Mouse (Mus musculus) heart, embryonic 15.5 days (tissue): Measurements from ENCODE around the gene Orai1. TPM values are rescaled to one million over a fixed set of nuclear protein-coding genes. Genes with fewer than 3 reads are reported as not detected.

Experiments used
- ATAC-seq: fragments of 200-750 bp; cut with Nextera tagmentation; replicated peaks from 2 replicates; pipeline ENCODE4 v1.8.0; 2017; ENCODE audit warnings: low read depth, moderate TSS enrichment; ENCODE audit not compliant: insufficient number of reproducible peaks, insufficient read depth, low FRiP score
- H3K27ac ChIP-seq: fragments of 300-500 bp; sonication (generic); 2 replicates; pipeline ENCODE4 v1.5.1; 2015; ENCODE audit warnings: mild to moderate bottlenecking, inconsistent platforms
- H3K27me3 ChIP-seq: fragments of 300-500 bp; sonication (generic); 2 replicates; pipeline ENCODE4 v1.6.1; 2015; ENCODE audit warnings: inconsistent platforms
- H3K36me3 ChIP-seq: fragments of 300-500 bp; sonication (generic); 2 replicates; pipeline ENCODE4 v1.6.1; 2015; ENCODE audit warnings: mild to moderate bottlenecking, inconsistent platforms
- H3K4me1 ChIP-seq: fragments of 300-500 bp; sonication (generic); replicated peaks from 2 replicates; pipeline ENCODE4 v1.6.1; 2015; ENCODE audit warnings: inconsistent platforms
- H3K4me2 ChIP-seq: fragments of 300-500 bp; sonication (generic); 2 replicates; pipeline ENCODE4 v1.6.1; 2015; ENCODE audit warnings: inconsistent platforms, mild to moderate bottlenecking, moderate library complexity
- H3K4me3 ChIP-seq: fragments of 300-500 bp; sonication (generic); 2 replicates; pipeline ENCODE4 v1.5.1; 2015; ENCODE audit warnings: mild to moderate bottlenecking, inconsistent platforms
- H3K9ac ChIP-seq: fragments of 300-500 bp; sonication (generic); 2 replicates; pipeline ENCODE4 v1.6.1; 2015; ENCODE audit warnings: mild to moderate bottlenecking, inconsistent platforms
- H3K9me3 ChIP-seq: fragments of 300-500 bp; sonication (generic); replicated peaks from 2 replicates; pipeline ENCODE4 v1.6.1; 2016; ENCODE audit warnings: inconsistent platforms
- WGBS: fragments of 180-500 bp; shearing (Covaris S2); methylation state at CpG from one replicate; pipeline ENCODE4 v1.1.7; 2015; ENCODE audit warnings: mixed read lengths; 5-methylcytosine and 5-hydroxymethylcytosine counted together
- polyA plus RNA-seq: library from polyadenylated mRNA; unstranded; fragments of >200 nt; fragmentation: Nextera tagmentation; extraction: Ambion mirVana; gene quantifications from 2 replicates; pipeline ENCODE4 v1.2.1, GENCODE M21; 2015

Orai1 gene
- polyA plus RNA-seq, 1 experiment from 2014 or later = 17.3 TPM

GRCm38 (mm10) chr5:122997205-122998204, 17.4 kb upstream of the Orai1 start:
- no peaks in the 10 kb centered on the region for H3K27me3 ChIP-seq
- no peak overlapping the region for H3K4me2 ChIP-seq
- H3K4me3 ChIP-seq = no peak overlapping the region
- H3K36me3 ChIP-seq = no peaks in the 10 kb centered on the region
- no peaks in the 10 kb centered on the region for H3K9me3 ChIP-seq
- H3K27ac ChIP-seq = no peak overlapping the region
- 80% methylated on average over 18 of the region's 18 CpGs for WGBS
- H3K4me1 ChIP-seq = peaks cover 12% of the 10 kb centered on the region
- no peak overlapping the region for H3K9ac ChIP-seq
- no peak for ATAC-seq

GRCm38 (mm10) chr5:123000901-123001300, 14.0 kb upstream of the Orai1 start:
- no peak overlapping the region for H3K27ac ChIP-seq
- peaks cover 9% of the 10 kb centered on the region for H3K4me1 ChIP-seq
- no peaks in the 10 kb centered on the region for H3K9me3 ChIP-seq
- H3K4me2 ChIP-seq = no peak overlapping the region
- no peaks in the 10 kb centered on the region for H3K36me3 ChIP-seq
- no peaks in the 10 kb centered on the region for H3K27me3 ChIP-seq
- no peak overlapping the region for H3K9ac ChIP-seq
- ATAC-seq = no peak
- WGBS = 57% methylated on average over 1 of the region's 1 CpGs
- no peak overlapping the region for H3K4me3 ChIP-seq

GRCm38 (mm10) chr5:123005716-123006592, 8.9 kb upstream of the Orai1 start:
- WGBS = 56% methylated on average over 19 of the region's 19 CpGs
- no peak for ATAC-seq
- Histone ChIP-seq H3K4me1 (peaks cover 16% of the 10 kb centered on the region), H3K9me3 (no peaks in the 10 kb centered on the region), H3K9ac (no peak overlapping the region), H3K27me3 (no peaks in the 10 kb centered on the region), H3K36me3 (no peaks in the 10 kb centered on the region), H3K27ac (no peak overlapping the region), H3K4me3 (no peak overlapping the region), H3K4me2 (peak overlapping the region; percentile 14; the same call in 1 of the 2 replicates)

- Histone ChIP-seq H3K36me3 (no peaks in the 10 kb centered on the region), H3K4me2 (no peak overlapping the region), H3K27me3 (no peaks in the 10 kb centered on the region), H3K9ac (no peak overlapping the region), H3K27ac (no peak overlapping the region), H3K4me3 (no peak overlapping the region), H3K4me1 (peaks cover 20% of the 10 kb centered on the region), H3K9me3 (no peaks in the 10 kb centered on the region)
- no peak for ATAC-seq
- WGBS = 55% methylated on average over 7 of the region's 7 CpGs
These were observed 5.9 kb upstream of the Orai1 start for GRCm38 (mm10) chr5:123008877-123009493.

GRCm38 (mm10) chr5:123009873-123010272, 5.0 kb upstream of the Orai1 start:
- Histone ChIP-seq H3K27ac (no peak overlapping the region), H3K4me3 (no peak overlapping the region), H3K4me2 (no peak overlapping the region), H3K9ac (no peak overlapping the region), H3K9me3 (no peaks in the 10 kb centered on the region), H3K4me1 (peaks cover 25% of the 10 kb centered on the region), H3K36me3 (no peaks in the 10 kb centered on the region), H3K27me3 (no peaks in the 10 kb centered on the region)
- no peak for ATAC-seq
- whole genome bisulfite sequencing = 27% methylated on average over 11 of the region's 11 CpGs

GRCm38 (mm10) chr5:123010806-123011205, 4.1 kb upstream of the Orai1 start:
- Histone ChIP-seq H3K9ac (no peak overlapping the region), H3K27ac (no peak overlapping the region), H3K36me3 (no peaks in the 10 kb centered on the region), H3K9me3 (no peaks in the 10 kb centered on the region), H3K27me3 (no peaks in the 10 kb centered on the region), H3K4me3 (no peak overlapping the region), H3K4me1 (peaks cover 28% of the 10 kb centered on the region), H3K4me2 (no peak overlapping the region)
- no peak for ATAC-seq
- 90% methylated on average over 6 of the region's 6 CpGs for WGBS

GRCm38 (mm10) chr5:123011705-123012104, 3.2 kb upstream of the Orai1 start:
- no peak overlapping the region for H3K27ac ChIP-seq
- H3K9me3 ChIP-seq = no peaks in the 10 kb centered on the region
- H3K4me2 ChIP-seq = no peak overlapping the region
- H3K4me3 ChIP-seq = no peak overlapping the region
- 92% methylated on average over 9 of the region's 9 CpGs for WGBS
- H3K4me1 ChIP-seq = peaks cover 33% of the 10 kb centered on the region
- H3K9ac ChIP-seq = no peak overlapping the region
- ATAC-seq = no peak
- H3K36me3 ChIP-seq = no peaks in the 10 kb centered on the region
- no peaks in the 10 kb centered on the region for H3K27me3 ChIP-seq

GRCm38 (mm10) chr5:123013599-123014315, 1.1 kb upstream of the Orai1 start:
- Histone ChIP-seq H3K4me2 (no peak overlapping the region), H3K4me3 (no peak overlapping the region), H3K27ac (no peak overlapping the region), H3K9ac (no peak overlapping the region), H3K4me1 (peaks cover 51% of the 10 kb centered on the region), H3K27me3 (no peaks in the 10 kb centered on the region), H3K9me3 (no peaks in the 10 kb centered on the region), H3K36me3 (no peaks in the 10 kb centered on the region)
- 58% methylated on average over 9 of the region's 9 CpGs for WGBS
- no peak for ATAC-seq

- peaks cover 56% of the 10 kb centered on the region for H3K4me1 ChIP-seq
- peak overlapping the region; percentile 71 for H3K4me2 ChIP-seq
- peak overlapping the region; percentile 97 for H3K27ac ChIP-seq
- no peak for ATAC-seq
- H3K9me3 ChIP-seq = no peaks in the 10 kb centered on the region
- 19% methylated on average over 8 of the region's 8 CpGs for WGBS
- H3K36me3 ChIP-seq = no peaks in the 10 kb centered on the region
- H3K9ac ChIP-seq = peak overlapping the region; percentile 82
- no peaks in the 10 kb centered on the region for H3K27me3 ChIP-seq
- H3K4me3 ChIP-seq = peak overlapping the region; percentile 81
These were observed 1.0 kb downstream of the Orai1 start for GRCm38 (mm10) chr5:123015915-123016314.

- Histone ChIP-seq H3K9ac (no peak overlapping the region), H3K4me2 (peak overlapping the region; percentile 71), H3K4me1 (peaks cover 56% of the 10 kb centered on the region), H3K4me3 (0 out of 2 replicates have a peak overlapping the region, but pooled peaks have one; percentile 81), H3K27me3 (no peaks in the 10 kb centered on the region), H3K36me3 (0 out of 2 replicates have a peak, but pooled peaks cover 3% of the 10 kb centered on the region), H3K27ac (peak overlapping the region; percentile 25; the same call in 1 of the 2 replicates), H3K9me3 (no peaks in the 10 kb centered on the region)
- 66% methylated on average over 4 of the region's 4 CpGs for WGBS
- no peak for ATAC-seq
These were observed 2.6 kb downstream of the Orai1 start for GRCm38 (mm10) chr5:123017504-123017903.
